Mouse (Mus musculus): ENCODE data around the gene Ftsj1.

GRCm38 (mm10) chrX:8271083-8271820 lies 19.0 kb upstream of the Ftsj1 start, which contains the start of gene Slc38a5:
- TF ChIP-seq GATA1 (IDR thresholded peaks at IDR 0.05; ENCODE audit: borderline replicate concordance, low read length) (no peak), FLI1 (IDR thresholded peaks at IDR 0.05; ENCODE audit: low read length) (no peak)
